ENCODE assay signal across 11 mouse cellular contexts in genomic region chr4:139037795-139038607, GRCm38 (mm10). TPM values are rescaled to one million over a fixed set of nuclear protein-coding genes. Genes with fewer than 3 reads are reported as not detected.
DNase-seq lines count a peak whose midpoint lies in the region; ATAC-seq lines count a peak whose summit lies in the region.
"Had no signal": no experiment of that assay in that cellular context is flagged by ENCODE, and none has a peak within 500 bp of the region (broad histone marks: within the 10 kb centered on the region; RNA-seq: fewer than 3 reads in every experiment).

No protein-coding gene starts in this region.

- peaks cover 48% of the 10 kb centered on the region for H3K4me1 ChIP-seq in hindbrain, embryonic 13.5 days (replicated peaks)

- no peaks in the 10 kb centered on the region for H3K9me3 ChIP-seq in hindbrain, embryonic 13.5 days

- H3K36me3 ChIP-seq in hindbrain, embryonic 13.5 days = no peaks in the 10 kb centered on the region

- no peak overlapping the region for H3K4me3 ChIP-seq in hindbrain, embryonic 13.5 days

- H3K27ac ChIP-seq in hindbrain, embryonic 13.5 days = peak overlapping the region; percentile 72

- H3K4me2 ChIP-seq in hindbrain, embryonic 13.5 days = no peak overlapping the region

- no peak for ATAC-seq in hindbrain, embryonic 13.5 days (ENCODE audit: low FRiP score)
- ATAC-seq in CD4-positive, CD25-positive, alpha-beta regulatory T cell, adult 4 months = no peak
- ATAC-seq: intestine, embryonic 16.5 days had no signal

- H3K27me3 ChIP-seq in hindbrain, embryonic 13.5 days = peaks cover 13% of the 10 kb centered on the region

- no peak overlapping the region; the same call in 1 of the 2 replicates for H3K9ac ChIP-seq in hindbrain, embryonic 13.5 days

- 30% methylated on average over 17 of the region's 17 CpGs for WGBS in hindbrain, embryonic 13.5 days

- DNase-seq in layer of hippocampus, postnatal 10 days (ENCODE audit: low spot score in 2 of 2) = peak; percentile 59 to 70
- no peak for DNase-seq in layer of hippocampus, adult 11-12 months (ENCODE audit: low spot score)
- peak; percentile 70 for DNase-seq in adrenal gland, postnatal 10 days
- DNase-seq in lung, postnatal 4 days = peak; percentile 25 to 47
- no peak for DNase-seq in spleen, postnatal 4 days (ENCODE audit: low spot score in 2 of 2)
- DNase-seq in thymus, postnatal 14 days = no peak

RNA-seq across cellular contexts. Expression of gene Htr6, which starts 37.4 kb away (rescaled TPM):
- 1 to 10 TPM; 5.4 to 6.5 TPM for total RNA-seq in layer of hippocampus, postnatal 10 days (2021)
- total RNA-seq in adrenal gland, postnatal 10 days (2021) = under 1 TPM in 1 of 2 experiments, not detected in 1; 0.45 TPM
- polyA plus RNA-seq in hindbrain, embryonic 13.5 days (2015; fragmentation: Nextera tagmentation; extraction: Ambion mirVana) = 0.18 and 0.27 TPM in 2 replicates
- polyA plus RNA-seq in CD4-positive, CD25-positive, alpha-beta regulatory T cell, adult 4 months (2017; shearing (Covaris generic)) = not detected
- total RNA-seq: G1E had no signal
- polyA plus RNA-seq: G1E; intestine, embryonic 16.5 days; liver, embryonic 16.5 days had no signal

RNA-seq across cellular contexts. Expression of gene Nbl1, which starts 54.8 kb away (rescaled TPM):
- 10 to 100 TPM; 64.4 to 83.9 TPM for total RNA-seq in layer of hippocampus, postnatal 10 days (2021)
- 10 to 100 TPM; 39.7 to 40.9 TPM for total RNA-seq in adrenal gland, postnatal 10 days (2021)
- polyA plus RNA-seq in hindbrain, embryonic 13.5 days (2015; fragmentation: Nextera tagmentation; extraction: Ambion mirVana) = 40.8 and 45.3 TPM in 2 replicates
- under 1 TPM; 0.46 to 0.78 TPM for polyA plus RNA-seq in CD4-positive, CD25-positive, alpha-beta regulatory T cell, adult 4 months (2017; shearing (Covaris generic))

Comparison
In these comparisons a context has a peak if more than half of its experiments do, and no peak if none do; other contexts are left out.
1. DNase-seq: peak in layer of hippocampus, postnatal 10 days (2 of 2), adrenal gland, postnatal 10 days (single experiment) and lung, postnatal 4 days (2 of 2); none in layer of hippocampus, adult 11-12 months (single experiment), spleen, postnatal 4 days (0 of 2) and thymus, postnatal 14 days (single experiment).
2. RNA of gene Htr6, which starts 37.4 kb away (total RNA-seq): 5.4 to 6.5 TPM in layer of hippocampus, postnatal 10 days; 0.45 TPM in adrenal gland, postnatal 10 days; every median in the first group is over 4 times any median in the second.